Mouse (Mus musculus): ENCODE results near the gene Eef1akmt3.

The Eef1akmt3 gene

DNA sequence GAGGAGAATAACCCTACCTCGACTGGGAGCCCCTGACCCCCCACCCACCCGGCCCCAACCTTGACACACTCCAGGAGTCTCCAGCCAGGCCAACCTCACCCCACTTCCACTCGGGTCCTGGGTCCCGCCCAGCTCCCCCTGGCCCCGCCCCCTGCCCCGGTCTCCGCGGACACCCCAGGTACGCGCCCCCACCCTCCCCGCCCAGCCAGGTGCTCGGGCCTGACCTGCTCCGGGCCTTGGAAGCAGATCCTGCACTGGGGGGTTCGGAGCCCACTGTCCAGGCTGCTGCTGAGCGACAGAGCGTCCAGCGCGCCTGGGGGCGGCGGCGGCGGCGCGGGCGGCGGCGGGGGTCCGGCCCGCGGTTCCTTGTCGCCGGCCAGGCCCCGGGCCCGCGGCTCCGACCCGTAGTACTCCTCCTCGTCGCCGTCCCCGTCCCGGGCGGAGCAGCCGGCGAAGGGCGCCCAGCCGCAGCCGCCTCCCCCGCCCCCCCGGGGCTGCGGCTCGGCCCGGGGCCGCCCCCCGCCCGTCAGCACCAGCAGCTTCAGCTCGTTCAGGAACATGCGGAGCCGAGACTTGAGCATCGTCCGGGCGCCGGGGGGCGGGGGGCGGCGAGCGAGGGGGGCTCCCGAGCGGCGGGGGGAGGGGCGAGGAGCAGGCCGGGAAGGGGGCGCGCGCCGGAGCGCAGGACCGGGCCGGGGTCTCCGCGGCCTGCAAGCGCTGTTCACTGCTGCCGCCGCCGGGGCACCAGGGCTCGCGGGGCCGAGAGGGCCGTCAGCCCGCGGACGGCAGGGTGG, 18.1 kb upstream of the Eef1akmt3 start:
- in situ Hi-C loops (cut with MboI; ENCODE audit: low pct_unique_long_range_greater_than_20kb in 1 of 2, low sequenced_read_pairs in 2 of 2, unreplicated experiment in 1 of 2): no loop called here

DNA sequence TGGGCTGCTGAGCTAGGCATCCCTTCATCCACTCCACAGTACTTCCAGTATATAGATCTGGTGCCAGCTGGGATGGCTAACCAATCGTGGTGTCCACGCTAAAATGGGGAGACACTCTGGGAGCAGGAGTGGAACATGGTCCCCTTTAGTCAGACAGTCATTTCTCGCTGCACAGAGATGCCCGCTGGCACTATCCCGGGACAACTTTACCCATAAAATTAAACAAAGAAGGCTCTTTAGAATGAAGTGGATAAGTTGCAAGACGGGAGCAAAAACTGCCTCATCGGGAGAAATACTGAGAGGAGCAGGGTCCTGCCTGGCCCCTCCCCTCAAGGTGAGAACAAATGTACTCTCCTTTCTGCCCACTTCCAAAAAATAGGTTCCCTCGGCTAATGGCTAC, 17.4 kb upstream of the Eef1akmt3 start:
- in situ Hi-C loops (cut with MboI; ENCODE audit: low pct_unique_long_range_greater_than_20kb in 1 of 2, low sequenced_read_pairs in 2 of 2, unreplicated experiment in 1 of 2): no loop called here

DNA sequence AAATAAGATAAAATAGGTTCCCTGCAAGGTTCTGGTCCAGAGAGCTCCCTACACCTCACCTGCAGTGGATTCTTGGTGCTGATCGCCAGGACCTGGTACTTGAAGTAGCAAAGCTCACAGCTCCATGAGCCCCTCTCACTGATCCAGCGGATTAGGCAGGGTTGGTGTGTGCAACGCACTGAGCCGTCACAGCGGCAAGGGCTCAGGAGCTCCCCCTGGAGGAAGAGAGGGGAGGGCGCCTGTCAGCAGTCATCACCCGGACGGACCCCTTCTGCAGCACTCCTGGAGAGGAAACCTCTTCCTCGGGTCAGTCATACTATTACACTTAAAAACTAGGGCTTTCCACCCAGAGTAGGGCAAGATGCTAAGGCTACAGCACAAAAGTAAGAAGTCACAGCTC, 16.8 kb upstream of the Eef1akmt3 start:
- in situ Hi-C loops (cut with MboI; ENCODE audit: low pct_unique_long_range_greater_than_20kb in 1 of 2, low sequenced_read_pairs in 2 of 2, unreplicated experiment in 1 of 2): no loop called here

- in situ Hi-C loops (cut with MboI; ENCODE audit: low pct_unique_long_range_greater_than_20kb in 1 of 2, low sequenced_read_pairs in 2 of 2, unreplicated experiment in 1 of 2): no loop called here
Measured at GRCm38 (mm10) chr10:127056490-127056889, 15.2 kb upstream of the Eef1akmt3 start.

GRCm38 (mm10) chr10:127055406-127055805, 14.1 kb upstream of the Eef1akmt3 start:
- in situ Hi-C loops (cut with MboI; ENCODE audit: low pct_unique_long_range_greater_than_20kb in 1 of 2, low sequenced_read_pairs in 2 of 2, unreplicated experiment in 1 of 2): no loop called here

DNA sequence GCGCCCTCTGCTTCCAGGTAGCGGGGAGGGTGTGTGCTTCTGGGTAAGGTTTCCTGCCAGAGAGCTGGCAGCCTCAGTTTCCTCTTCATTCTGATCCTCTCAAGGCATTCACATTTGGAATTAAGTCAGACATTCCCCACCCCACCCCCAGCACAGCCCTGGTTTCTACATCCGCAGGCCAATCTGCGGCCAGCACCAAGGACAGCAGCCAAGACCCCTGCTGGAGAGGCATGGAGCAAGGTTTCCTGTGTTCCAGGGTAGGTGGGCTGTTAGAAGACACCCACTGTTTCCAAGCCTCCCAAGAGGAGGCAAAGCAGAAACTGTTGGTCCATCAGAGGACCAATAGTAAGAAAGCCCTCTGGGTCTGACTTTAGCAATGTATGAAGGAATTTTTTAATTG, 13.3 kb upstream of the Eef1akmt3 start:
- in situ Hi-C loops (cut with MboI; ENCODE audit: low pct_unique_long_range_greater_than_20kb in 1 of 2, low sequenced_read_pairs in 2 of 2, unreplicated experiment in 1 of 2): no loop called here

GRCm38 (mm10) chr10:127050119-127050474, 8.8 kb upstream of the Eef1akmt3 start:
- in situ Hi-C loops (cut with MboI; ENCODE audit: low pct_unique_long_range_greater_than_20kb in 1 of 2, low sequenced_read_pairs in 2 of 2, unreplicated experiment in 1 of 2): no loop called here

- in situ Hi-C loops (cut with MboI; ENCODE audit: low pct_unique_long_range_greater_than_20kb in 1 of 2, low sequenced_read_pairs in 2 of 2, unreplicated experiment in 1 of 2): no loop called here
Measured at GRCm38 (mm10) chr10:127049395-127050118, 8.2 kb upstream of the Eef1akmt3 start.

- in situ Hi-C loops (cut with MboI; ENCODE audit: low pct_unique_long_range_greater_than_20kb in 1 of 2, low sequenced_read_pairs in 2 of 2, unreplicated experiment in 1 of 2): no loop called here
Measured at GRCm38 (mm10) chr10:127048608-127049394, 7.5 kb upstream of the Eef1akmt3 start.

- in situ Hi-C loops (cut with MboI; ENCODE audit: low pct_unique_long_range_greater_than_20kb in 1 of 2, low sequenced_read_pairs in 2 of 2, unreplicated experiment in 1 of 2): no loop called here
Measured at GRCm38 (mm10) chr10:127047954-127048353, 6.6 kb upstream of the Eef1akmt3 start, which contains the start of gene Cyp27b1. Cyp27b1 (plus strand) TSS chr10:127048250.

DNA sequence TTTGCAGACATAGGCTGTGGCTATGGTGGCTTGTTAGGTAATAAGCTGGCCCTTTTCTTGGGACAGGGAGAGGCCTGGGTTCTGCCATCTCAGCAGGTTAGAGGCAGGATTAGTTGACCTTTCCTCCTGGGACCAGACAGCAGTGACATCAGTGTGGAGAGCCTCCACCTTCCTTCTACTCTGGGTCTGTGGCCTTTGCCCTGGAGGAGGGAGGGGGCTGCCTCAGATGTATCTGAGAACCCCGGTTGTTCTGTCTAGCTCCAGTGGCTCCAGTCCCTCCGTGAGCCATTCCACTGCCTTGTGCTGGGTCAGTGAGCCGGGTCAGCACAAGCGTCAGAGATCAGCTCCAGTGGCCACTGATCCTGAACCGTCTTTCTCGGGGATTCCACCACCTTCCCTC, 1.9 kb upstream of the Eef1akmt3 start:
- in situ Hi-C loops (cut with MboI; ENCODE audit: low pct_unique_long_range_greater_than_20kb in 1 of 2, low sequenced_read_pairs in 2 of 2, unreplicated experiment in 1 of 2): no loop called here

GRCm38 (mm10) chr10:127042468-127043115, 1.3 kb upstream of the Eef1akmt3 start:
- in situ Hi-C loops (cut with MboI; ENCODE audit: low pct_unique_long_range_greater_than_20kb in 1 of 2, low sequenced_read_pairs in 2 of 2, unreplicated experiment in 1 of 2): no loop called here

- in situ Hi-C loops (cut with MboI; ENCODE audit: low pct_unique_long_range_greater_than_20kb in 1 of 2, low sequenced_read_pairs in 2 of 2, unreplicated experiment in 1 of 2): no loop called here
Measured at GRCm38 (mm10) chr10:127041774-127042338, 543 bp upstream of the Eef1akmt3 start.

DNA sequence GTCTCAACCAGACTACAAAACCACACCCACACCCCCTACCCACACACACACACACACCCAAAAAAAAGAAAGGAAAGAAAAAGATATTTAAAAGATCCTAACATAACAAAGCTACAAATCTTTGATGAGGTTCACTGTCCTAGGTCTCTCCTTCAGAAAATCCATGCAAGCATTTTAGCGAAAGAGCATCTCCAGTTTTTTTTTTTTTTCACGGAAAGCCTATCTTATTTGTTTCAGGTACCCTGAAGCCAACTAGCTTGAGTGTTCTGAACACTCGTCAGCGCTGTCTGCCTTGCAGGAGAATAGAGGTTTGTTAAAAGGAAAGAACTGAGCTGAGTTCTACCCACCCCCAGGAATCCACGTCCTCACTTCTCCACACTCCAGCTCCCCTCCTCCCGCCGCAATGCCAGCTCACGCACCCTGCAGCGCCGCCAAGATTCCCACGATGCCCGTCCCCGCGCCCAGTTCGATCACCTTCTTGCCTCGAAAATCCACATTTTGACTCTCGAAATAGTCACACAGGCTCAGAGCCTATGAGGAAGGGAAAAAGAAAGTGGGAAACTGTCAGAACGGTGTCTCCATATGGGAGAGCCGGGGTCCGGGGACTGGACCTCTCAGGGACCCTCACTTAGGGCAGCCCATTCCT, 621 bp downstream of the Eef1akmt3 start:
- in situ Hi-C loops (cut with MboI; ENCODE audit: low pct_unique_long_range_greater_than_20kb in 1 of 2, low sequenced_read_pairs in 2 of 2, unreplicated experiment in 1 of 2): no loop called here

GRCm38 (mm10) chr10:127037641-127038040, 3.7 kb downstream of the Eef1akmt3 start:
- in situ Hi-C loops (cut with MboI; ENCODE audit: low pct_unique_long_range_greater_than_20kb in 1 of 2, low sequenced_read_pairs in 2 of 2, unreplicated experiment in 1 of 2): no loop called here

GRCm38 (mm10) chr10:127036273-127036672, 5.0 kb downstream of the Eef1akmt3 start:
- in situ Hi-C loops (cut with MboI; ENCODE audit: low pct_unique_long_range_greater_than_20kb in 1 of 2, low sequenced_read_pairs in 2 of 2, unreplicated experiment in 1 of 2): no loop called here

- in situ Hi-C loops (cut with MboI; ENCODE audit: low pct_unique_long_range_greater_than_20kb in 1 of 2, low sequenced_read_pairs in 2 of 2, unreplicated experiment in 1 of 2): no loop called here
Measured at GRCm38 (mm10) chr10:127033301-127033741, 8.0 kb downstream of the Eef1akmt3 start.

Measured in mouse embryonic stem cell (cell line).